Mouse (Mus musculus): ENCODE measurements around the gene Ap4e1. TPM values are rescaled to one million over a fixed set of nuclear protein-coding genes. Genes with fewer than 3 reads are reported as not detected.
"Not testable (repeated sequence)": the region's sequence is repeated elsewhere in the genome, so short reads cannot be mapped to it uniquely, and the experiment has no call there.

The Ap4e1 gene
- total RNA-seq, 2 experiments from 2014 or later = 11.9 to 12.4 TPM

DNA sequence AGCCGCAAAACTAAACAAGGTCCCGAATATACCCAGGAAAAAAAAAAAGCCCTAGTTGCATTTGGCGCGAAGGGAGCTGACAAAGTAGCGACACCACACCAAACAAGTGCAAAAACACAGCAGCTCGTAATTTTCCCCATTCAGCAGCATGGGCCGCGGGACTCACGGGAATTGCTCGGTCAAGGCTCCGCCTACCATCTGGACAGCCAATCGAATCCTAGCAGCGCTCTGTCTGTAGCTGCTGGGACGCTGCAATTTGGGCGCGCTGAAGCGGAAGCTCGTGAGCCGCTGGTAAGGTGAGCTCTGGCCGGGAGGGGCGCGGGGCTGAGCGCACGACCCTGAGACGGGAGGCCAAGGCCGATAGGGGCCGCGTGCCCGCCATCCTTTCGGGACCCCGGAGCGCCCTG lies 61.9 kb downstream of the Ap4e1 start, which contains the start of gene Blvra:
Gene Blvra, plus strand, starts transcription at position 231 of the 407 bp plus-strand sequence.
- intact Hi-C loops (cut with DNase I) = loop anchor here (5.0 kb wide), 1 partner anchor 137 kb away; the partner anchor contains the start of genes 1810024B03Rik and Snrnp200
- peak; percentile 84 to 90 for DNase-seq (ENCODE audit: low spot score in 2 of 2)

DNA sequence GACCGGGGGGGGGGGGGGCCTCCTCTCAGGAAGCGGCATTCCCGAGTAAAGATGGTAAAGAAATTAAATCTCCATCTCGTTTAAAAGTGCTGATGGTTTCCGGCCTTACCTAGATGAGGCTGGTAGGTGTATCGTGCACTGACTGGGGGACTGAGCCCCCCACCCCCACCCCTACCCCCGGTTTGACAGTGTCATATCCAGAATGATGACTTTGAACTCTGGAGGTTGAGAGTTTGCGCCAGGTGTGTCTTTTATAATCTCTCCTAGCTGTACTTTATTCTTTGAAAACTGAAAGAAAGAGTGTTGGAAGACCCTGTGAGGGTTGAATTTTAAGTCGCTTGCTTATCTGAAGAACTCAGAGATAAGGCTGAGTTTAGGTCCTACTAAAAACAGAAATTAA lies 62.4 kb downstream of the Ap4e1 start:
- intact Hi-C loops (cut with DNase I) = loop anchor here (5.0 kb wide), 1 partner anchor 136 kb away; the partner anchor contains the start of genes 1810024B03Rik and Snrnp200
- no peak for DNase-seq (ENCODE audit: low spot score in 2 of 2)

DNA sequence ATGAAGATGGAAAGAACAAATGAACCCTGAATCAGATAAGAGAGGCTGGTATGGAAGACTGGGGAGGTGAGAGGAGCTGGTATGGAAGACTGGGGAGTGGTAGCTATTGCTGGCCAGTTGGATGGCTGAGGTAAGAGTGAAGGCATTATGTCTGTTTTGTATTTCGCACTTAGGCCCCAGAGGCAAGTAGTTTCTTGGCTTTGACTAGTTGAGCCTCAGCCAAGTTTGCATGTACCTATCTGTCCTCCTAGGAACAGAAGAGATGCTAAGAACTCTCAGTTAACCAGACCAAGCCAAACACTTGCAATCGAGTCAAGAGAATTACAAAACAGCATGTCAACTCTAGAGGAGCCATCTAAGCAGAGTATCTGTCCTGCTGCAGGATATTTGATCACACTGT lies 65.6 kb downstream of the Ap4e1 start:
- intact Hi-C loops (cut with DNase I) = loop anchor here (5.0 kb wide), 1 partner anchor 133 kb away; the partner anchor contains the start of genes 1810024B03Rik and Snrnp200
- no peak for DNase-seq (ENCODE audit: low spot score in 2 of 2)

DNA sequence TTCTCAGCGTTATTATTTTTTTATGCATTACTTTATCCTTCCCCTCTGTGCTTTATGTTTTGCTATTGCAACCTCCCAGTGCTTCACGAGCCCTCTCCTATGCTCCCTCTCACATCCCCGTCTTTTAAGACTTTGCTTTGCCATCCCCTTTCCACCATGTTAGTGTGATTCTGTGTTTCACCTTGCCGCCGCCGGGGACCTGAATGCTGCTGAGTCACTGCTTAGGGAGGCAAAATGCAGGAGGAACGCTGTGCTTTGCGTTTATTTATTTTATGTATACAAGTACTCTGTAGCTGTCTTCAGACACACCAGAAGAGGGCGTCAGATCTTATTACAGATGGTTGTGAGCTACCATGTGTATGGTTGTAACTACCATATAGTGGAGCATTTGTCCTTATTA lies 69.1 kb downstream of the Ap4e1 start:
- no peak for DNase-seq (ENCODE audit: low spot score in 2 of 2)
- intact Hi-C loops (cut with DNase I) = no loop called here

DNA sequence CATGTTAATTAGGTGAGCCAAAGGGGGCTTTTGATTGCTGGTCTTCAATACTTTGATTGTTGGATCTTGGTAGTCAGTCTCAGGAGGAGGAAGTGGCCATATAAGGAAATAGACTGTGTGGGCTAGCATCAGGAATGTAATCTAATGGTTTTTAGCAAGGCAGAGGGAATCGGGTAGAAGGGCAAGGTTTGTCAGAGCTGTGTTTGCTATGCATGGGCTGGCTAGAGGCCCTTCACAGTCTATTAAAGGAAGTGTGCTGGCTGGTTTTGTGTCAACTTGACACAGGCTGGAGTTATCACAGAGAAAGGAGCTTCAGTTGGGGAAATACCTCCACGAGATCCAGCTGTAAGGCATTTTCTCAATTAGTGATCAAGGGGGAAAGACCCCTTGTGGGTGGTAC lies 70.5 kb downstream of the Ap4e1 start:
- intact Hi-C loops (cut with DNase I); DNase-seq (ENCODE audit: low spot score in 2 of 2): not testable (repeated sequence)

DNA sequence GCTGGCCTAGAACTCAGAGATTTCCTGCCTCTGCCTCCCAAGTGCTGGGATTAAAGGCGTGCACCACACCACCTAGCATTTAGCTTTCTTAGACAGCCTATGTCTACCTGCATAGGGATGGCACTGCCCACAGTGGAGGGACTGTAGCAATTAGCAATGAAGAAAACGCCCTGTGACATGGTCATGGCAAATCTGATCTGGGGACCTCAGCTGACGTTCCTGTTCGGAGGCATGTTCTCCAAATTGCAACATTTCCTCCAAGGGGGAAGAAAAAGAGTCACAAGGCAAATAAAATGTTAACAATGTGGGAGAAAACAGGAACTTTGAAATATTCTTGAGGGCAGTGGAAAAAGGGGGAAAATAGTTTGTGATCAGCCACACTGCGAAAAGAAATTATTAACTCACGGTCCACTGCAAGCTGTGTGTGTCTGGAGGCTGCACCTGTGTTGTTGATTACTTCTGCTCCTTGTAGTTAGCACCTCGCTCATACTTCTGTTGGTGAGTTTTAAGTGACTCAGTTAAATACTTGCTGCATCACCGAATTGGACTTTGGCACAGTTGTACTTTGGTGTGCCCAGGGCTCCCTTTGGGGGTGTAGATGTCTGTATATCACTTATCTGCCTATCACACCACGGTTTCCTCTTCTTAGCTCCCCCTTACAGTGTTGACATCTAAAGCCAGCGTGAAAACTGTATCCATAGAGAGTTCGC lies 71.5 kb downstream of the Ap4e1 start:
- intact Hi-C loops (cut with DNase I) = no loop called here
- no peak for DNase-seq (ENCODE audit: low spot score in 2 of 2)

DNA sequence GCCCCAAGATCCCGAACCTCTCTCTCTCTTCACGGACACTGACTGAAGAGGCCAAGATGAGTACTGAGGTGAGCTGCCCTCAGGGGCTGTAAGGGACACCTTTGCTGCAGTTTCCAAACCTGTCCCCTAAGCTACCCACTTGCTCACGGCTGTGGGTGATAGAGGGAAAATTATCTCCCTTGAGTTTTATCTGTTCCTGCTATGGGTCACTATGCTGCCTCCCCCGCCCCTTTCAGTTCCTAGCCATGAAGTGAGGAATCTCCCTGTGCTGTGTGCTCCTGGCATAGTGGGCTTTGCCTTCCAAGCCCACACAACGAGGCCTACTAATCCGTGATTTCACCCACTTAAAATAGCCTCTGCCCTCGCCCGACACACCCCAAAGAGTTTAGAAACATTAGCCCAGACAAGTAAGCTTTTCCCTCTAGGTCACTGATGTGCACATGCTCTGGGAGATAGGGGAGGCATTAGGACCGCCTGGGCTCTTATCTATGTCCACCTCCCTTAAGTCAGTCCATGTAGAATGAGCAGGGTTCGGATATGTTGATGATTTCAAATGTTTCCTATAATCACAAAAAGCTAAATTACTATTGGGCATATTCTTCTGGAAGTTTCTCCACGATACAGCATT lies 72.2 kb downstream of the Ap4e1 start:
- intact Hi-C loops (cut with DNase I) = no loop called here
- no peak for DNase-seq (ENCODE audit: low spot score in 2 of 2)

DNA sequence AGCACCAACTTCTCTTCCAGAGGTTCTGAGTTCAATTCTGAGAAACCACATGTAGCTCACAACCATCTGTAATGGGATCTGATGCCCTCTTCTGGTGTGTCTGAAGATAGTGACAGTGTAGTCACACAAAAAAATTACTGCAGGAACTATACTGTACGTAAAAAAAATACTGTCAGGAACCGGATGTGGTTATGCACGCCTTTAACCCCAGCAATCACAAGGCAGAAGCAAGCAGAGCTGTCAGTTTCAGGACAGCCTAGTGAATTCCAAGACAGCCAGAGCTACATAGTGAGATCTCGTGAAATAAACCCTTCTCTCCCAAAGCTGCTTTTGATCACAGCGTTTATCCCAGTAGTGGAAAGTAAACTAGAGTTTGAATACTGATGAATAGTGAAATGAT lies 77.7 kb downstream of the Ap4e1 start:
- intact Hi-C loops (cut with DNase I) = no loop called here
- no peak for DNase-seq (ENCODE audit: low spot score in 2 of 2)

DNA sequence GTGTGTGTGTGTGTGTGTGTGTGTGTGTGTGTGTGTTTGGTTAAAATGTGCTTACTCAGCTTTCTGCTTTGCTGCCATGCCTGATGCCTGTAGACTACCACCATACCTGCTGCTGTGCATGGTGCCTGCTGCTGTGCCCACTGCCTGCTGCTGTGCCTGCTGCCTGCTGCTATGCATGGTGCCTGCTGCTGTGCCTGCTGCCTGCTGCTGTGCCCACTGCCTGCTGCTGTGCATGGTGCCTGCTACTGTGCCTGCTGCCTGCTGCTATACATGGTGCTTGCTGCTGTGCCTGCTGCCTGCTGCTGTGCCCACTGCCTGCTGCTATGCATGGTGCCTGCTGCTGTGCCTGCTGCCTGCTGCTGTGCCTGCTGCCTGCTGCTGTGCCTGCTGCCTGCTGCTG lies 81.6 kb downstream of the Ap4e1 start:
- DNase-seq (ENCODE audit: low spot score in 2 of 2); intact Hi-C loops (cut with DNase I): not testable (repeated sequence)

DNA sequence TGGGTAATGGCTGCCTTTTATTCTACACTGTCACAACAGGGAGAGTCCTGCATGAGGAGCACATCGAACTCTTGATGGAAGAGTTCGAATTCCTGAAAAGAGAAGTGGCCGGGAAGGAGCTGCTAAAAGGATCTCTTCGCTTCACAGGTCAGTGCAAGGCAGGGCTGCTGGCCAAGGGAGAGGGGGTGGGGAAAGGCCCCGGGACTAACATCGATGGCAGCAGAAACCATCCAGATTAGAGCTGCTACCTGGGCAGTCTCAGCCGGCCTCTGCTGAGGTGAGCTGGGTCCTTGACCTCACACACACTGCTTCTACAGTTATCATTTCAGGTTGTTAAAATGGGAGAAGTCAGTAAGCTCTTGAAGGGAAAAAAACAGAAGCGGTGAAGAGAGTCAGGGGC lies 83.5 kb downstream of the Ap4e1 start:
- DNase-seq (ENCODE audit: low spot score in 2 of 2) = no peak
- intact Hi-C loops (cut with DNase I) = no loop called here

DNA sequence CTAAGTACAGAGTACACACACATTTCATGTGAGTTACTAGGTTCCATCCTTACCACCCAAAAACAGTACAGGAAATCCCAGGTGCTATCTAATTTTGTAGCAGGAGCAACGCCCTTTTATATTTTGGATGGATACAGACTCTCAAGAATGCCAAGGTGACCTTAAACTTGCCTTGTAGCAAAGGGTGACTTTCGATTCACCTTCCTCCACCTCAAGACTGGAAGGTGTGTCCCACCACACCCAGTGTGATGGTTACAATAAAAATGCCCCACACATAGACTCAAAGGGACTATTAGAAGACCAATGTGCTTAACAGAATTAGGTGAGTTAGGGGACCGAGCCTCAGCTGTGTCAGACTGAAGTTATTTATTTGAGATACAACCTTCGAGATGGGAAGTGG lies 100.5 kb downstream of the Ap4e1 start:
- intact Hi-C loops (cut with DNase I) = no loop called here

More for the DNA sequence above, 100.5 kb downstream of the Ap4e1 start:
- DNase-seq (ENCODE audit: low spot score in 2 of 2) = no peak

Small RNA genes lying within 50 kb of the gene (microRNA-seq; reads per million reads assigned to microRNA genes)
- 0 reads per million in 2 experiments for gene Gm24081

Other genes starting within 250 kb of the Ap4e1 start
- gene Usp50, start 225.2 kb upstream of the Ap4e1 start, total RNA-seq (2021) = under 1 TPM in 1 of 2 experiments, not detected in 1; 0.38 TPM
- gene Trpm7, start 132.5 kb upstream of the Ap4e1 start, total RNA-seq (2021) = 10 to 100 TPM; 33.1 to 37.8 TPM
- gene Sppl2a, start 75.5 kb upstream of the Ap4e1 start, total RNA-seq (2021) = 10 to 100 TPM; 28.8 to 29.9 TPM
- gene Blvra, start 61.9 kb downstream of the Ap4e1 start, total RNA-seq (2021) = 10 to 100 TPM; 21.5 to 21.9 TPM
- 1 to 10 TPM; 3.7 to 4.2 TPM for gene Ncaph, start 125.2 kb downstream of the Ap4e1 start, total RNA-seq (2021)
- 1 to 10 TPM; 3.3 to 4.4 TPM for gene Itpripl1, start 134.7 kb downstream of the Ap4e1 start, total RNA-seq (2021)
- gene 1810024B03Rik, start 199.6 kb downstream of the Ap4e1 start, total RNA-seq (2021) = under 1 TPM; 0.33 to 0.36 TPM
- 10 to 100 TPM; 73.1 to 81.4 TPM for gene Snrnp200, start 199.7 kb downstream of the Ap4e1 start, total RNA-seq (2021)
- gene Ciao1, start 239.1 kb downstream of the Ap4e1 start, total RNA-seq (2021) = 10 to 100 TPM; 74.7 to 75.6 TPM
- 100 to 1,000 TPM in 1 of 2 experiments, 10 to 100 TPM in 1; 99.7 to 105 TPM for gene Tmem127, start 239.2 kb downstream of the Ap4e1 start, total RNA-seq (2021)

Measured in left cerebral cortex, postnatal 14 days (tissue).